Mouse (Mus musculus): ENCODE data around the gene Ablim1.

GRCm38 (mm10) chr19:57198029-57198428 is 116.7 kb downstream of the Ablim1 start:
- TF ChIP-seq CTCF (IDR thresholded peaks at IDR 0.05) = no peak
- TF ChIP-seq EP300 (IDR thresholded peaks at IDR 0.05; ENCODE audit: insufficient read depth, low read depth, low read length) = no peak
- no peak for TF ChIP-seq POLR2A (IDR thresholded peaks at IDR 0.05; ENCODE audit: insufficient read depth, low read depth, low read length)

All from heart, adult 2 months (tissue).